Comparison of ENCODE assay signal across 8 mouse cellular contexts in genomic region chr17:35045807-35046680, GRCm38 (mm10). TPM values are rescaled to one million over a fixed set of nuclear protein-coding genes. Genes with fewer than 3 reads are reported as not detected.
DNase-seq lines count a peak whose midpoint lies in the region; ATAC-seq lines count a peak whose summit lies in the region.

No protein-coding gene starts in this region.

- no peaks in the 10 kb centered on the region for H3K27me3 ChIP-seq in kidney, embryonic 15.5 days
- H3K27me3 ChIP-seq in hindbrain, embryonic 12.5 days = no peaks in the 10 kb centered on the region
- no peaks in the 10 kb centered on the region for H3K27me3 ChIP-seq in midbrain, embryonic 11.5 days (ENCODE audit: control insufficient read depth, insufficient read depth, low read length)

- no peaks in the 10 kb centered on the region for H3K36me3 ChIP-seq in kidney, embryonic 15.5 days
- H3K36me3 ChIP-seq in hindbrain, embryonic 12.5 days = no peaks in the 10 kb centered on the region
- no peaks in the 10 kb centered on the region for H3K36me3 ChIP-seq in midbrain, embryonic 11.5 days (ENCODE audit: control insufficient read depth, insufficient read depth, low read length)

- H3K4me3 ChIP-seq in kidney, embryonic 15.5 days (replicated peaks) = peak overlapping the region; percentile 69
- H3K4me3 ChIP-seq in brown adipose tissue, adult 24 weeks (ENCODE audit: insufficient read depth, low read depth, low read length) = peak overlapping the region; percentile 63
- H3K4me3 ChIP-seq in hindbrain, embryonic 12.5 days = peak overlapping the region; percentile 53
- peak overlapping the region; percentile 45 for H3K4me3 ChIP-seq in midbrain, embryonic 11.5 days (ENCODE audit: low read depth, low read length)

- 4% methylated on average over 48 of the region's 48 CpGs for WGBS in kidney, embryonic 15.5 days
- WGBS in hindbrain, embryonic 12.5 days = 7% methylated on average over 43 of the region's 48 CpGs
- WGBS in midbrain, embryonic 11.5 days = 7% methylated on average over 45 of the region's 48 CpGs

- H3K4me2 ChIP-seq in kidney, embryonic 15.5 days = peak overlapping the region; percentile 99
- peak overlapping the region; percentile 97 for H3K4me2 ChIP-seq in hindbrain, embryonic 12.5 days (replicated peaks)
- H3K4me2 ChIP-seq in midbrain, embryonic 11.5 days = peak overlapping the region; percentile 97

- peak overlapping the region; percentile 93 for H3K9ac ChIP-seq in kidney, embryonic 15.5 days
- H3K9ac ChIP-seq in hindbrain, embryonic 12.5 days = peak overlapping the region; percentile 81
- peak overlapping the region; percentile 90 for H3K9ac ChIP-seq in midbrain, embryonic 11.5 days (ENCODE audit: low read length)

- ATAC-seq in kidney, embryonic 15.5 days (replicated peaks; ENCODE audit: low FRiP score) = no peak; the same call in none of the 2 replicates
- peak; percentile 68 for ATAC-seq in hindbrain, embryonic 12.5 days (ENCODE audit: low FRiP score)
- ATAC-seq in midbrain, embryonic 11.5 days (ENCODE audit: low FRiP score) = peak; percentile 76; the same call in 1 of the 2 replicates

- no peak for DNase-seq in kidney, postnatal 4 days
- DNase-seq in midbrain, embryonic 11.5 days (ENCODE audit: low spot score, missing footprints) = peak; percentile 95
- DNase-seq in MN1 (ENCODE audit: low spot score) = no peak
- no peak for DNase-seq in B cell, adult 2 months
- no peak for DNase-seq in layer of hippocampus, postnatal 36 days

- peaks cover 52% of the 10 kb centered on the region for H3K4me1 ChIP-seq in kidney, embryonic 15.5 days
- peaks cover 12% of the 10 kb centered on the region; the same call in 1 of the 2 replicates for H3K4me1 ChIP-seq in brown adipose tissue, adult 24 weeks (ENCODE audit: control insufficient read depth, insufficient read depth, insufficient read length, low read length)
- peaks cover 42% of the 10 kb centered on the region for H3K4me1 ChIP-seq in hindbrain, embryonic 12.5 days
- peaks cover 40% of the 10 kb centered on the region for H3K4me1 ChIP-seq in midbrain, embryonic 11.5 days (ENCODE audit: control insufficient read depth, insufficient read depth, low read length)

- no peaks in the 10 kb centered on the region for H3K9me3 ChIP-seq in kidney, embryonic 15.5 days (replicated peaks)
- no peaks in the 10 kb centered on the region for H3K9me3 ChIP-seq in hindbrain, embryonic 12.5 days (replicated peaks)
- H3K9me3 ChIP-seq in midbrain, embryonic 11.5 days (ENCODE audit: control insufficient read depth, low read length) = no peaks in the 10 kb centered on the region

- H3K27ac ChIP-seq in kidney, embryonic 15.5 days = peak overlapping the region; percentile 95
- peak overlapping the region; percentile 57 for H3K27ac ChIP-seq in brown adipose tissue, adult 24 weeks (replicated peaks; ENCODE audit: low read depth, low read length)
- peak overlapping the region; percentile 62 for H3K27ac ChIP-seq in hindbrain, embryonic 12.5 days
- H3K27ac ChIP-seq in midbrain, embryonic 11.5 days (ENCODE audit: low read depth, low read length) = peak overlapping the region; percentile 83

RNA-seq across cellular contexts. Expression of gene Msh5, which starts 0.5 kb away (rescaled TPM):
- 5.2 and 5.4 TPM in 2 replicates for polyA plus RNA-seq in kidney, embryonic 15.5 days (2015; fragmentation: Nextera tagmentation; extraction: Ambion mirVana)
- polyA plus RNA-seq in brown adipose tissue, adult 24 weeks (2012; ENCODE audit: insufficient read depth, insufficient read length, missing spikeins) = not detected in 2 replicates
- polyA plus RNA-seq in hindbrain, embryonic 12.5 days (2016; fragmentation: Nextera tagmentation; extraction: Ambion mirVana) = 3.0 and 3.1 TPM in 2 replicates
- 5.0 and 5.2 TPM in 2 replicates for polyA plus RNA-seq in midbrain, embryonic 11.5 days (2014; fragmentation: Nextera tagmentation; extraction: Ambion mirVana)
- under 1 TPM; 0.62 to 0.73 TPM for total RNA-seq in layer of hippocampus, postnatal 36 days (2021)

RNA-seq across cellular contexts. Expression of gene Clic1, which starts 3.7 kb away (rescaled TPM):
- 300 and 320 TPM in 2 replicates for polyA plus RNA-seq in kidney, embryonic 15.5 days (2015; fragmentation: Nextera tagmentation; extraction: Ambion mirVana)
- polyA plus RNA-seq in brown adipose tissue, adult 24 weeks (2012; ENCODE audit: insufficient read depth, insufficient read length, missing spikeins) = 13.6 and 16.8 TPM in 2 replicates
- 157 and 159 TPM in 2 replicates for polyA plus RNA-seq in hindbrain, embryonic 12.5 days (2016; fragmentation: Nextera tagmentation; extraction: Ambion mirVana)
- polyA plus RNA-seq in midbrain, embryonic 11.5 days (2014; fragmentation: Nextera tagmentation; extraction: Ambion mirVana) = 73.8 and 83.9 TPM in 2 replicates
- 10 to 100 TPM in 1 of 2 experiments, 1 to 10 TPM in 1; 6.7 to 11.5 TPM for total RNA-seq in layer of hippocampus, postnatal 36 days (2021)

RNA-seq across cellular contexts. Expression of gene Ddah2, which starts 12.8 kb away (rescaled TPM):
- 324 and 356 TPM in 2 replicates for polyA plus RNA-seq in kidney, embryonic 15.5 days (2015; fragmentation: Nextera tagmentation; extraction: Ambion mirVana)
- 9.4 and 11.6 TPM in 2 replicates for polyA plus RNA-seq in brown adipose tissue, adult 24 weeks (2012; ENCODE audit: insufficient read depth, insufficient read length, missing spikeins)
- 512 and 517 TPM in 2 replicates for polyA plus RNA-seq in hindbrain, embryonic 12.5 days (2016; fragmentation: Nextera tagmentation; extraction: Ambion mirVana)
- 614 and 653 TPM in 2 replicates for polyA plus RNA-seq in midbrain, embryonic 11.5 days (2014; fragmentation: Nextera tagmentation; extraction: Ambion mirVana)
- total RNA-seq in layer of hippocampus, postnatal 36 days (2021) = 10 to 100 TPM; 16.0 to 18.0 TPM

RNA-seq across cellular contexts. Expression of gene Sapcd1, which starts 18.2 kb away (rescaled TPM):
- 6.2 and 6.8 TPM in 2 replicates for polyA plus RNA-seq in kidney, embryonic 15.5 days (2015; fragmentation: Nextera tagmentation; extraction: Ambion mirVana)
- polyA plus RNA-seq in brown adipose tissue, adult 24 weeks (2012; ENCODE audit: insufficient read depth, insufficient read length, missing spikeins) = not detected in 2 replicates
- 2.4 and 3.6 TPM in 2 replicates for polyA plus RNA-seq in hindbrain, embryonic 12.5 days (2016; fragmentation: Nextera tagmentation; extraction: Ambion mirVana)
- polyA plus RNA-seq in midbrain, embryonic 11.5 days (2014; fragmentation: Nextera tagmentation; extraction: Ambion mirVana) = 5.3 and 7.3 TPM in 2 replicates
- total RNA-seq in layer of hippocampus, postnatal 36 days (2021) = under 1 TPM; 0.62 to 0.94 TPM

RNA-seq across cellular contexts. Expression of gene Ly6g6c, which starts 19.1 kb away (rescaled TPM):
- 1.6 TPM in 1 of 2 replicates, not detected in the other for polyA plus RNA-seq in kidney, embryonic 15.5 days (2015; fragmentation: Nextera tagmentation; extraction: Ambion mirVana)
- not detected in 2 replicates for polyA plus RNA-seq in brown adipose tissue, adult 24 weeks (2012; ENCODE audit: insufficient read depth, insufficient read length, missing spikeins)
- not detected in 2 replicates for polyA plus RNA-seq in hindbrain, embryonic 12.5 days (2016; fragmentation: Nextera tagmentation; extraction: Ambion mirVana)
- not detected in 2 replicates for polyA plus RNA-seq in midbrain, embryonic 11.5 days (2014; fragmentation: Nextera tagmentation; extraction: Ambion mirVana)
- total RNA-seq in layer of hippocampus, postnatal 36 days (2021) = not detected

Comparison
In these comparisons a context has a peak if more than half of its experiments do, and no peak if none do; other contexts are left out.
1. RNA of gene Ddah2, which starts 12.8 kb away (polyA plus RNA-seq): 614 to 653 TPM in midbrain, embryonic 11.5 days, 512 to 517 TPM in hindbrain, embryonic 12.5 days and 324 to 356 TPM in kidney, embryonic 15.5 days; 9.4 to 11.6 TPM in brown adipose tissue, adult 24 weeks; every median in the first group is over 10 times any median in the second.
2. Peak in every context shown above with its lines, with median percentiles within 50 percentile points of each other: H3K27ac ChIP-seq, H3K4me2 ChIP-seq, H3K4me3 ChIP-seq and H3K9ac ChIP-seq.